Mouse (Mus musculus) heart, postnatal 0 days (tissue): ENCODE data around the gene Rps17.

ENCODE experiments used
- CTCF ChIP-seq: IDR thresholded peaks from 2 replicates; pipeline ENCODE4 v1.5.1; 2016; ENCODE audit warnings: antibody characterized with exemption, control low read depth, low read depth
- EP300 ChIP-seq: IDR thresholded peaks from 2 replicates; pipeline ENCODE4 v1.6.1; 2016; ENCODE audit warnings: antibody characterized with exemption, low read depth

GRCm38 (mm10) chr7:81342356-81343094 lies 2.5 kb downstream of the Rps17 start:
- TF ChIP-seq CTCF (no peak), EP300 (no peak)
